Mouse (Mus musculus) heart, embryonic 12.5 days (tissue): Measurements from ENCODE around the gene Myog. TPM values are rescaled to one million over a fixed set of nuclear protein-coding genes. Genes with fewer than 3 reads are reported as not detected.

Experiments used
- ATAC-seq: fragments of 200-750 bp; cut with Nextera tagmentation; 2 replicates; pipeline ENCODE4 v1.8.0; 2017; ENCODE audit warnings: moderate TSS enrichment, moderate library complexity; ENCODE audit not compliant: insufficient number of reproducible peaks, low FRiP score
- H3K27ac ChIP-seq: fragments of 300-500 bp; sonication (generic); 2 replicates; pipeline ENCODE4 v1.5.1; 2016; ENCODE audit warnings: mild to moderate bottlenecking, moderate library complexity; ENCODE audit not compliant: poor library complexity, severe bottlenecking
- H3K27me3 ChIP-seq: fragments of 300-500 bp; sonication (generic); replicated peaks from 2 replicates; pipeline ENCODE4 v1.6.1; 2016; ENCODE audit warnings: mild to moderate bottlenecking, moderate library complexity
- H3K36me3 ChIP-seq: fragments of 300-500 bp; sonication (generic); 2 replicates; pipeline ENCODE4 v1.6.1; 2016; ENCODE audit warnings: mild to moderate bottlenecking, moderate library complexity
- H3K4me1 ChIP-seq: fragments of 300-500 bp; sonication (generic); replicated peaks from 2 replicates; pipeline ENCODE4 v1.6.1; 2016; ENCODE audit warnings: mild to moderate bottlenecking
- H3K4me2 ChIP-seq: fragments of 300-500 bp; sonication (generic); 2 replicates; pipeline ENCODE4 v1.6.1; 2016; ENCODE audit warnings: mild to moderate bottlenecking, moderate library complexity
- H3K4me3 ChIP-seq: fragments of 300-500 bp; sonication (generic); 2 replicates; pipeline ENCODE4 v1.5.1; 2016; ENCODE audit warnings: mild to moderate bottlenecking
- H3K9ac ChIP-seq: fragments of 300-500 bp; sonication (generic); 2 replicates; pipeline ENCODE4 v1.6.1; 2016; ENCODE audit warnings: mild to moderate bottlenecking, moderate library complexity
- H3K9me3 ChIP-seq: fragments of 300-500 bp; sonication (generic); replicated peaks from 2 replicates; pipeline ENCODE4 v1.6.1; 2016; ENCODE audit warnings: mild to moderate bottlenecking, moderate library complexity
- whole genome bisulfite sequencing: fragments of 180-500 bp; shearing (Covaris S2); methylation state at CpG from one replicate; pipeline ENCODE4 v1.1.7; 2016; 5-methylcytosine and 5-hydroxymethylcytosine counted together
- polyA plus RNA-seq: library from polyadenylated mRNA; unstranded; fragments of >200 nt; fragmentation: Nextera tagmentation; extraction: Ambion mirVana; gene quantifications from 2 replicates; pipeline ENCODE4 v1.2.1, GENCODE M21; 2016

The Myog gene
- polyA plus RNA-seq, 1 experiment from 2014 or later = 1.2 TPM

- ATAC-seq = no peak
- 85% methylated on average over 12 of the region's 12 CpGs for WGBS
- H3K27me3 ChIP-seq = no peaks in the 10 kb centered on the region
- H3K4me3 ChIP-seq = no peak overlapping the region
- no peak overlapping the region for H3K9ac ChIP-seq
- peaks cover 35% of the 10 kb centered on the region for H3K36me3 ChIP-seq
- H3K4me1 ChIP-seq = peaks cover under 1% of the 10 kb centered on the region
- no peak overlapping the region for H3K27ac ChIP-seq
- H3K9me3 ChIP-seq = no peaks in the 10 kb centered on the region
- H3K4me2 ChIP-seq = no peak overlapping the region
Measured at GRCm38 (mm10) chr1:134326841-134327346, 37.1 kb downstream of the Myog start.

GRCm38 (mm10) chr1:134331879-134332635, 42.3 kb downstream of the Myog start:
- Histone ChIP-seq H3K9ac (peak overlapping the region; percentile 47), H3K9me3 (no peaks in the 10 kb centered on the region), H3K4me1 (peaks cover 52% of the 10 kb centered on the region), H3K27me3 (no peaks in the 10 kb centered on the region), H3K27ac (peak overlapping the region; percentile 83), H3K36me3 (peaks cover 3% of the 10 kb centered on the region), H3K4me2 (peak overlapping the region; percentile 57), H3K4me3 (no peak overlapping the region)
- no peak; the same call in 1 of the 2 replicates for ATAC-seq
- WGBS = 58% methylated on average over 20 of the region's 20 CpGs

DNA sequence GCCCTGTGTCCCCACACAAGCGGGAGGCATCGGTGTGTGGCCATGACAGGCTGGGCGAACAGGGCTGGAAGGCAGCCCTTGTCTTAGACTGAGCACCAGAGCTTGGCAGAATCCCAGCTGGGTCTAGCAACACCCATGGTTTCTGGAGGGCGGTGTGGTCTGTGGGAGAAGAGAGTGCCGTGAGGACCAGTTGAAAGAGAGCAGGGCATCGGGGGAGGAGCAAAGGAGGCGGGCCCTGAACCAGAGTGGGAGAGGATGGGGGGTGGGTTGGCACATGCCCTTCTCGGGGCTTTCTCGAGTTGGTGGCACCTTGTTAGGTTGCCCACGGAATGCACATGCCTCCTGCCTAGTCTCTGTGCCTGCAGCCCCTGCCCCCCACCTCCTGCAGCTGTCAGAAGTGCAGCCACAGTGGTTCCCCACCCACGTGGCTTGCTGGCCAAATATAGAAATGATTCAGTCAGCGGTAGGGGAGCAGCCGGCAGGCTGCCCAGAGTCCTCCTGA, 43.0 kb downstream of the Myog start, which contains the start of gene Ppfia4:
Gene Ppfia4, minus strand, starts transcription at position 159 of the 502 bp plus-strand sequence.
- H3K4me1 ChIP-seq = peaks cover 59% of the 10 kb centered on the region
- ATAC-seq = peak; percentile 69
- H3K4me3 ChIP-seq = 0 out of 2 replicates have a peak within 1 kb of the TSS, but pooled peaks have one; percentile 7
- no peaks in the 10 kb centered on the region for H3K36me3 ChIP-seq
- 28% methylated on average over 13 of the region's 13 CpGs for WGBS
- peak within 1 kb of the TSS; percentile 57 for H3K4me2 ChIP-seq
- H3K27me3 ChIP-seq = no peaks in the 10 kb centered on the region
- H3K27ac ChIP-seq = peak within 1 kb of the TSS; percentile 83
- peak within 1 kb of the TSS; percentile 47 for H3K9ac ChIP-seq
- no peaks in the 10 kb centered on the region for H3K9me3 ChIP-seq

- no peak for ATAC-seq
- Histone ChIP-seq H3K36me3 (no peaks in the 10 kb centered on the region), H3K27me3 (no peaks in the 10 kb centered on the region), H3K4me1 (peaks cover 66% of the 10 kb centered on the region), H3K9ac (no peak overlapping the region), H3K27ac (peak overlapping the region; percentile 83), H3K4me3 (no peak overlapping the region), H3K4me2 (peak overlapping the region; percentile 57; the same call in 1 of the 2 replicates), H3K9me3 (no peaks in the 10 kb centered on the region)
- WGBS = 79% methylated on average over 10 of the region's 10 CpGs
Measured at GRCm38 (mm10) chr1:134333371-134334110, 43.8 kb downstream of the Myog start.

- Histone ChIP-seq H3K4me3 (no peak overlapping the region), H3K27ac (peak overlapping the region; percentile 56), H3K4me1 (peaks cover 72% of the 10 kb centered on the region), H3K9me3 (no peaks in the 10 kb centered on the region), H3K9ac (0 out of 2 replicates have a peak overlapping the region, but pooled peaks have one; percentile 25), H3K36me3 (no peaks in the 10 kb centered on the region), H3K27me3 (no peaks in the 10 kb centered on the region), H3K4me2 (no peak overlapping the region)
- no peak for ATAC-seq
- 34% methylated on average over 7 of the region's 7 CpGs for WGBS
Measured at GRCm38 (mm10) chr1:134334111-134334827, 44.5 kb downstream of the Myog start.

GRCm38 (mm10) chr1:134335211-134335923, 45.6 kb downstream of the Myog start:
- H3K4me1 ChIP-seq = peaks cover 79% of the 10 kb centered on the region
- H3K27me3 ChIP-seq = no peaks in the 10 kb centered on the region
- H3K4me3 ChIP-seq = no peak overlapping the region
- no peak overlapping the region for H3K9ac ChIP-seq
- no peak overlapping the region for H3K4me2 ChIP-seq
- 65% methylated on average over 13 of the region's 13 CpGs for WGBS
- peak overlapping the region; percentile 56; the same call in 1 of the 2 replicates for H3K27ac ChIP-seq
- H3K9me3 ChIP-seq = no peaks in the 10 kb centered on the region
- no peaks in the 10 kb centered on the region for H3K36me3 ChIP-seq
- ATAC-seq = no peak

DNA sequence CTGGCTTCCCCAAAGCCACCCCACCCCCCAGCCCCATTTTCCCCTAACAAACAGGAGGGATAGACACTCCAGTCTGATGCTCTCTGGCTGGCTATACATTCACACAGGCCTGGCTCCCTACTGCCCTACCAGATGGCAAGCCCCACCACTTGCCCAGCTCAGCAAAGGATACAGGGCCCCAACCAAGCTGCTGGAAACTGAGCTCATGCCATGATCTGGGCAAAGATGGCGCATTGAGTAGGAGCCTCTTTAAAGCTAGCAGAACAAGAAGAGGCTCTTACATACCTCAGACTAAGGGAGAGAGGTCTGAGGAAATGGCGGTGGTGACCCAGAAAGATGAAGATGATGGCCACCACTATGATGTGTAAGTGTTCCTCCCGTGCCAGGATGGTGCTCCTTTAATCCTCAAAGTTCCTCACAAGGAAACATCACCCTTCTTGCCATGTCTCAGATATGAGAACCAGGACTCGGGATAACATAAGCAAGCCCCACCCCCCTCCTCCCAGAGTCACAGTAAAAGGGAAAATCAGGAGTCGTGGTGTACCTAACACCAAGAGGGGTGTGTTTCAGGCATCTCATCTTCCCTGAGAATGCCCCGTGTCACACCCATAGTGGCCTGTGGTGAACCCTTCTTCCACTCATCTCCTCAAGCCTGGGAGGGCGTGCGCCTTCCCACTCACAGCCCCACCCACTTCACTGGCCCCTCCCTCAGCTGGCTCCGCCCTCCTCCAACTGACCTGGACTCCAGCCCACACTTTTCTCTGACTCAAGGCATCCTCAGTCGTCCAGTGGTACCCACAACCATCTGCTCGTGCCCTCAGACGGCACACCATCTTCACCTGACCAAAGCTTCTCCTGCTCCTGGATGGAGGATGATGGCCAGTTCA, 46.4 kb downstream of the Myog start:
- ATAC-seq = peak; percentile 7; the same call in 1 of the 2 replicates
- WGBS = 84% methylated on average over 12 of the region's 12 CpGs
- no peak overlapping the region for H3K4me2 ChIP-seq
- H3K4me3 ChIP-seq = no peak overlapping the region
- H3K9me3 ChIP-seq = no peaks in the 10 kb centered on the region
- H3K4me1 ChIP-seq = peaks cover 79% of the 10 kb centered on the region
- no peak overlapping the region for H3K9ac ChIP-seq
- H3K27ac ChIP-seq = peak overlapping the region; percentile 56; the same call in 1 of the 2 replicates
- H3K27me3 ChIP-seq = no peaks in the 10 kb centered on the region
- no peaks in the 10 kb centered on the region for H3K36me3 ChIP-seq

DNA sequence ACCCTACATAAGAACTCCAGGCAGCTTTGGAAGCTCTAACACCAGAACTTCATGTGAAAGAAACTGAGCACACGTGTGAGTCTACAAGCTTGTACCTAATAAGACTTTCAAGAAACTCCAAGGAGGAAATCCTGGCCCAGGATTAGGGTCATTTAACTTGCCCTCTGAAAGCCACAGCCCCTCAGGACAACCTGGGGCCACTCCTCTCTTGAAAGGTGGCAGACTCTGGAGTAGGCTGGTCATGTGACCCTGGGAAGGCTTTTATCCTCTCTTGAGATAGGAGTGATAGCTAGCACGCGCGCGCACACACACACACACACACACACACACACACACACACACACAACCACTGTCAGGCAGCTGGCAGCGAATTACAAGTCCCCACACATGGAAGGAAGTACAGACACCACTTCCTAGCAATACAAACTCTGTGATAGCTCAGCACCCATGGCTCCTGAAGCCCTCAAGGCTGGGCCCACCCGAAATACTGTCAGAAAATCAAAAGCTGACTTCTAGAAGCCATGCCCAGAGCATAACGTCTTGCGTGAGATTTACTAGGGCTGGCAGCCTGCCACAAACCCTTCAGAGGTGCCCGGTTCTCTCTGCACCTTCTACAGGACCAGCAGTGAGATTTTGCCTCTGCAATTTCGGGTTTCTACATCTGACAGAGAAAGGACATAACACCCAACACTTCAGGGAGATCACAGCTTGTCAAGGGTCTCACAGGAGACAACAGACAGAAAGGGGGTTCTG, 47.3 kb downstream of the Myog start:
- Histone ChIP-seq H3K4me2 (no peak overlapping the region), H3K4me3 (no peak overlapping the region), H3K4me1 (peaks cover 83% of the 10 kb centered on the region), H3K9ac (no peak overlapping the region), H3K27me3 (no peaks in the 10 kb centered on the region), H3K9me3 (no peaks in the 10 kb centered on the region), H3K36me3 (no peaks in the 10 kb centered on the region), H3K27ac (peak overlapping the region; percentile 81; the same call in 1 of the 2 replicates)
- no peak for ATAC-seq
- 66% methylated on average over 11 of the region's 11 CpGs for WGBS

- H3K4me1 ChIP-seq = peaks cover 80% of the 10 kb centered on the region
- no peak overlapping the region for H3K9ac ChIP-seq
- peak overlapping the region; percentile 21; the same call in 1 of the 2 replicates for H3K4me2 ChIP-seq
- no peaks in the 10 kb centered on the region for H3K36me3 ChIP-seq
- H3K27me3 ChIP-seq = no peaks in the 10 kb centered on the region
- H3K4me3 ChIP-seq = no peak overlapping the region
- 62% methylated on average over 7 of the region's 7 CpGs for WGBS
- ATAC-seq = no peak
- peak overlapping the region; percentile 81 for H3K27ac ChIP-seq
- no peaks in the 10 kb centered on the region for H3K9me3 ChIP-seq
Measured at GRCm38 (mm10) chr1:134339162-134339561, 49.4 kb downstream of the Myog start.
